In genomic region chr17:30335746-30336145, GRCm38 (mm10) we compare ENCODE assay signal across 14 mouse cellular contexts.
DNase-seq lines count a peak whose midpoint lies in the region; ATAC-seq lines count a peak whose summit lies in the region.
"Had no signal": no experiment of that assay in that cellular context is flagged by ENCODE, and none has a peak within 500 bp of the region (broad histone marks: within the 10 kb centered on the region; RNA-seq: fewer than 3 reads in every experiment).

No protein-coding gene starts in this region.

- no peak overlapping the region for H3K4me3 ChIP-seq in midbrain, embryonic 11.5 days (ENCODE audit: low read depth, low read length)
- no peak overlapping the region for H3K4me3 ChIP-seq in midbrain, embryonic 16.5 days (ENCODE audit: low read depth, low read length)
- H3K4me3 ChIP-seq: heart, embryonic 13.5 days; hindbrain, embryonic 15.5 days; liver, embryonic 15.5 days had no signal

- no peak for ATAC-seq in CD4-positive, CD25-positive, alpha-beta regulatory T cell, adult 4 months
- no peak for ATAC-seq in midbrain, embryonic 11.5 days (ENCODE audit: low FRiP score)
- no peak for ATAC-seq in midbrain, embryonic 16.5 days
- ATAC-seq: forebrain, postnatal 0 days had no signal

- 71% methylated on average over 8 of the region's 8 CpGs for WGBS in midbrain, embryonic 11.5 days
- WGBS in midbrain, embryonic 16.5 days = 69% methylated on average over 8 of the region's 8 CpGs

- no peak overlapping the region for H3K27ac ChIP-seq in midbrain, embryonic 11.5 days (ENCODE audit: low read depth, low read length)
- no peak overlapping the region for H3K27ac ChIP-seq in midbrain, embryonic 16.5 days (ENCODE audit: low read length)
- H3K27ac ChIP-seq: heart, embryonic 13.5 days; hindbrain, embryonic 15.5 days; kidney, postnatal 0 days; liver, embryonic 15.5 days had no signal

- DNase-seq in CD4-positive, CD25-positive, alpha-beta regulatory T cell, adult 2 months (ENCODE audit: low read depth, low spot score) = peak; percentile 29
- peak; percentile 81 for DNase-seq in midbrain, embryonic 11.5 days (ENCODE audit: low spot score, missing footprints)
- DNase-seq in fibroblast of lung, adult 2 months (ENCODE audit: low read depth) = peak; percentile 29
- DNase-seq in naive thymus-derived CD4-positive, alpha-beta T cell, adult 2 months (ENCODE audit: low read depth) = peak; percentile 33
- DNase-seq in gastrocnemius, postnatal 25 days = no peak
- DNase-seq in right cerebral cortex, postnatal 25 days = no peak
- DNase-seq: adrenal gland, postnatal 10 days; forebrain, postnatal 0 days had no signal

- H3K4me1 ChIP-seq in midbrain, embryonic 11.5 days (ENCODE audit: control insufficient read depth, insufficient read depth, low read length) = peaks cover 12% of the 10 kb centered on the region
- peaks cover 10% of the 10 kb centered on the region for H3K4me1 ChIP-seq in midbrain, embryonic 16.5 days (ENCODE audit: control insufficient read depth, insufficient read depth, low read length)

- no peaks in the 10 kb centered on the region for H3K27me3 ChIP-seq in midbrain, embryonic 11.5 days (ENCODE audit: control insufficient read depth, insufficient read depth, low read length)
- H3K27me3 ChIP-seq in midbrain, embryonic 16.5 days (ENCODE audit: control insufficient read depth, insufficient read depth, low read depth, low read length) = no peaks in the 10 kb centered on the region
- H3K27me3 ChIP-seq: heart, embryonic 13.5 days; hindbrain, embryonic 15.5 days; liver, embryonic 15.5 days had no signal

- no peak overlapping the region for H3K9ac ChIP-seq in midbrain, embryonic 11.5 days (ENCODE audit: low read length)
- no peak overlapping the region for H3K9ac ChIP-seq in midbrain, embryonic 16.5 days (ENCODE audit: low read depth, low read length)
- H3K9ac ChIP-seq: forebrain, postnatal 0 days; heart, embryonic 13.5 days; hindbrain, embryonic 15.5 days; liver, embryonic 15.5 days had no signal

- no peaks in the 10 kb centered on the region for H3K9me3 ChIP-seq in midbrain, embryonic 11.5 days (ENCODE audit: control insufficient read depth, low read length)
- no peaks in the 10 kb centered on the region for H3K9me3 ChIP-seq in midbrain, embryonic 16.5 days (replicated peaks; ENCODE audit: control insufficient read depth, low read length, poor library complexity, severe bottlenecking)
- H3K9me3 ChIP-seq: heart, embryonic 13.5 days; hindbrain, embryonic 15.5 days; liver, embryonic 15.5 days had no signal

- H3K36me3 ChIP-seq in midbrain, embryonic 11.5 days (ENCODE audit: control insufficient read depth, insufficient read depth, low read length) = no peaks in the 10 kb centered on the region
- H3K36me3 ChIP-seq in midbrain, embryonic 16.5 days (ENCODE audit: control insufficient read depth, insufficient read depth, low read length) = no peaks in the 10 kb centered on the region
- H3K36me3 ChIP-seq: heart, embryonic 13.5 days; hindbrain, embryonic 15.5 days; liver, embryonic 15.5 days had no signal

- H3K4me2 ChIP-seq in midbrain, embryonic 11.5 days = no peak overlapping the region
- H3K4me2 ChIP-seq in midbrain, embryonic 16.5 days (ENCODE audit: low read length) = no peak overlapping the region
- H3K4me2 ChIP-seq: heart, embryonic 13.5 days; hindbrain, embryonic 15.5 days; liver, embryonic 15.5 days had no signal

Comparison
In these comparisons a context has a peak if more than half of its experiments do, and no peak if none do; other contexts are left out.
1. DNase-seq: peak in CD4-positive, CD25-positive, alpha-beta regulatory T cell, adult 2 months (single experiment), midbrain, embryonic 11.5 days (single experiment), fibroblast of lung, adult 2 months (single experiment) and naive thymus-derived CD4-positive, alpha-beta T cell, adult 2 months (single experiment); none in gastrocnemius, postnatal 25 days (single experiment) and right cerebral cortex, postnatal 25 days (single experiment).